Mouse (Mus musculus) adipocyte (in vitro differentiated cells): ENCODE results near the gene Zcchc14.

Experiments used
- DNase-seq: peaks from one replicate; pipeline ENCODE4 v3.0.0-alpha.2; 2016; ENCODE audit warnings: low spot score

Zcchc14 gene

DNA sequence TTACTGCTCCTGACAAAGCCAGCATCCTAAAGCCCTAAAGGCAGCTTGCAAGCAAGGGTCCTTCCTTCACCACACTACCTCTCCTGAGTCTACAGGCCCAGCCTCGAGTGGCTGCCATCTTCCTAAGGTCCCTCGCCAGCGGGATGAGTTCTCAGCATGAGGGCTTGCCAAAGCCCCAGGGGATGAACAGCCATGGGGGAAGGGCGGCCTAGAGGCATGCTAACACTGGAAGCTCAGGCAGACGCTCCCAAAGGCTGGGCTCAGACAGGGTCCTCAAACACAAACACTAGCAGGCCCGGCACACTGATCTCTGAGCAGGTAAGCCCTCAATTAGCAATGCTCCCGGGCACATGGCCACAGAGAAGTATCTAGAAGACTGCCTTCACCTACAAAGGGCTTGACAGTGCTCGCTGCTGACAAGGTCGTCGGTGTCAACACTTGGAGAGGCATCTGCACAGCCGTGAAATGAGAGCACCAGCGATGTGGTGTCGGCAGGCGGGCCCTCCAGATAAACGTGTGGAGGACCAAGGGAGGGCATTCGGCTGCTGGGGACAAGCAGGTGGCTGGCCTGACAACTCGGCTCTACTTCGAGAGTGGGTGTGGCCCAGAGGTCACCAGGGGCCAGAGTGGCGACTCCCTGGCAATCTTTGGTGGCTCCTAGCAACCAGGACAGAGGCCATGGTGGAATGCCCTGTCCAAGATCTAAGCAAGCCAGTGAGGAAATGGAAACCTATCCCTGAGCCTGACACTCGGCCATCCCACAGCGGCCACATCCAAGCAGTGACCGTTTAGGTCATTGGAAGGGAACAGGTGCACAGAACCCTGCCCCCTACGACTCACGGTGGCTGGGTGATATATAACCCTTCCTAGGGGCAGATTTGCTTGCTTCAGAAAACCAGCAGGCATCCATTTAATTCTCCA lies 101.4 kb downstream of the Zcchc14 start:
- DNase-seq = no peak

DNA sequence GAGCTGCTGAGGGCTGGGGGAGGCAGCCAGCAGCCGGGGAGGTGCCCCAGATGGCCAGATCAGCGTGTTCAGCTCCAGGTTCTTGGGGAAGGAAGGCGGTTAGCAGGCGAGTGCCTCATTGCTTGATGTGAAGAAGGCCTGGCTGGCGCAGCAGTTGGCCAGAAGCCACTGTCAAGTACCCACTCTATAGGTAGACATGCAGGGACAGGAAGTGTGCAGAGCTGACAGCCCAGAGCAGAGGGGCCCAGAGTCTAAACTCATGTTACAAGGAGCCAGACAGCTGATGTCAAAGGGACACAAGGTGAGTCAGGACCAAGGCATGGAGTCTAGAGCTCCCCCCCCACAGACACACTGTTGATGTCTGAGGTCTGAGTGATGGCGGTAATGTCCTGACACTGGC lies 102.6 kb downstream of the Zcchc14 start:
- DNase-seq = no peak
